27 mouse cellular contexts compared by ENCODE assay signal in the genomic region with DNA sequence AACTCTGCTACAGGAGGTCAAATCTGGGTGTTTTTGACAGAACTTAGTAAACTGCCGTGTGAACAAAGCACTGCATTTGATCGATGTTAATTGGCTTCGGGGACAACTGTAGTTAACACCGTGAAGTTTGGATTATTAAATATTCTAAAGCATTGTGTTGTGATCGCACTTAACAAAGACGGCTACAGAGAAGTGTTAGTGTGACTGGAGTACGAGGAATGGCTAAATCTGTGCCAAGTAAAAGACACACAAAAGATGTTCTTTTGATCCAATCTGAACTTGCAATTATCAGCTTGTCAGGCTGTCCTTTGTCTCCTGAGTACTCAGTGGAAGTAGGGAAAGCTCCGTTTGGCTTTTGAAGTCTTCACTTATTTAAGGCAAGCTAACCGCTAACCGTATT.
"Had no signal": no experiment of that assay in that cellular context is flagged by ENCODE, and none has a peak within 500 bp of the region (broad histone marks: within the 10 kb centered on the region; RNA-seq: fewer than 3 reads in every experiment).

No protein-coding gene starts in this region.

- H3K9me3 ChIP-seq: embryonic facial prominence, embryonic 10.5 days; embryonic facial prominence, embryonic 13.5 days; embryonic facial prominence, embryonic 15.5 days; forebrain, embryonic 15.5 days; heart, embryonic 10.5 days; heart, embryonic 12.5 days; heart, embryonic 13.5 days had no signal

- H3K9ac ChIP-seq: embryonic facial prominence, embryonic 12.5 days; embryonic facial prominence, embryonic 13.5 days; embryonic facial prominence, embryonic 15.5 days; forebrain, embryonic 15.5 days; heart, embryonic 12.5 days; heart, embryonic 13.5 days had no signal

- H3K36me3 ChIP-seq: embryonic facial prominence, embryonic 10.5 days; embryonic facial prominence, embryonic 12.5 days; embryonic facial prominence, embryonic 13.5 days; embryonic facial prominence, embryonic 15.5 days; forebrain, embryonic 15.5 days; heart, embryonic 10.5 days; heart, embryonic 12.5 days; heart, embryonic 13.5 days had no signal

- DNase-seq: cerebellum, adult 2 months; cerebellum, adult 8-10 months; cerebellum, adult 9-10 months; cerebellum, adult 9-11 months; cerebellum, postnatal 10 days; cerebellum, postnatal 14 days; cerebellum, postnatal 25 days; cerebellum, postnatal 36 days; embryo, embryonic 11 days; gastrocnemius, adult 2 months; gastrocnemius, postnatal 10 days; gastrocnemius, postnatal 14 days; gastrocnemius, postnatal 25 days; gastrocnemius, postnatal 36 days; heart, adult 11 months; heart, adult 18-20 months; heart, adult 2 months had no signal

- H3K4me3 ChIP-seq: embryonic facial prominence, embryonic 10.5 days; embryonic facial prominence, embryonic 12.5 days; embryonic facial prominence, embryonic 13.5 days; embryonic facial prominence, embryonic 15.5 days; erythroblast, embryonic 14.5 days; forebrain, embryonic 15.5 days; gastrocnemius, adult 2 months; heart, adult 2 months; heart, embryonic 10.5 days; heart, embryonic 12.5 days; heart, embryonic 13.5 days had no signal

- H3K4me1 ChIP-seq: embryonic facial prominence, embryonic 10.5 days; embryonic facial prominence, embryonic 12.5 days; embryonic facial prominence, embryonic 13.5 days; embryonic facial prominence, embryonic 15.5 days; heart, embryonic 10.5 days; heart, embryonic 12.5 days; heart, embryonic 13.5 days had no signal

- H3K27ac ChIP-seq: embryonic facial prominence, embryonic 10.5 days; embryonic facial prominence, embryonic 12.5 days; embryonic facial prominence, embryonic 13.5 days; embryonic facial prominence, embryonic 15.5 days; forebrain, embryonic 15.5 days; gastrocnemius, adult 2 months; heart, adult 2 months; heart, embryonic 10.5 days; heart, embryonic 13.5 days had no signal

- H3K4me2 ChIP-seq: embryonic facial prominence, embryonic 12.5 days; embryonic facial prominence, embryonic 13.5 days; embryonic facial prominence, embryonic 15.5 days; forebrain, embryonic 15.5 days; heart, embryonic 11.5 days; heart, embryonic 12.5 days; heart, embryonic 13.5 days had no signal

- H3K27me3 ChIP-seq: embryonic facial prominence, embryonic 12.5 days; embryonic facial prominence, embryonic 13.5 days; embryonic facial prominence, embryonic 15.5 days; forebrain, embryonic 15.5 days; heart, embryonic 12.5 days; heart, embryonic 13.5 days had no signal

- ATAC-seq: forebrain, embryonic 15.5 days had no signal
